Mouse (Mus musculus): ENCODE measurements at regions not wholly inside any gene's neighbourhood (a gene's known extent, or its start where the extent isn't known, plus 50 kb on each side); places are given as distances from the start of the nearest gene placed in this dataset.
A peak's percentile ranks its signal among the peaks of the same experiment; 100 is the strongest.

DNA sequence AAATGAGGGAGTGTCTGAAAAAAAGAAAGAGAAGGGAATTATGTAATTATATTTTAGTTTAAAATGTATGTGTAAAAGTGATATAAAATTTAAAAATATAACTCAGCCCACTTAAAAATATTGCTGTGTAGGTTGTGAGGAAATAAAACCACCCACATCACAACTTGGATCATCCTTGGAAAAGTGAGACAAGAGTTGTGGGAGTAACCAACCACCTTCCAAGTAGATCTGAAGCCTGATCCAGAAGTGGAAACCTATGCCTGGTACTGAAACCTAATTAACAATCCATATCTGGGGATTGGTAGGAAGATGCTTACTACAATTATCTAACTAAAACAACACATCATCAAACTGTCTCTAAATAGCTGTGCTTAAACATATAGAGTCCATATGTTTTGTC, 743.1 kb downstream of the Stim2 start:
- no peak for ATAC-seq (ENCODE audit: low FRiP score, low TSS enrichment)
- Histone ChIP-seq H3K27ac (ENCODE audit: low read length) (no peak overlapping the region), H3K4me2 (replicated peaks; ENCODE audit: low read depth, low read length) (no peak overlapping the region), H3K4me1 (ENCODE audit: insufficient read depth, low read length) (no peaks in the 10 kb centered on the region), H3K9me3 (ENCODE audit: low read length) (no peaks in the 10 kb centered on the region), H3K36me3 (ENCODE audit: insufficient read depth, low read length) (no peaks in the 10 kb centered on the region), H3K9ac (replicated peaks; ENCODE audit: low read length) (no peak overlapping the region), H3K27me3 (ENCODE audit: insufficient read depth, low read length) (no peaks in the 10 kb centered on the region), H3K4me3 (ENCODE audit: low read length) (no peak overlapping the region)

GRCm38 (mm10) chr5:54746973-54747372, 748.7 kb downstream of the Stim2 start:
- H3K36me3 ChIP-seq (ENCODE audit: insufficient read depth, low read length) = no peaks in the 10 kb centered on the region
- 69% methylated on average over 2 of the region's 2 CpGs for WGBS
- no peak for ATAC-seq (ENCODE audit: low FRiP score, low TSS enrichment)

DNA sequence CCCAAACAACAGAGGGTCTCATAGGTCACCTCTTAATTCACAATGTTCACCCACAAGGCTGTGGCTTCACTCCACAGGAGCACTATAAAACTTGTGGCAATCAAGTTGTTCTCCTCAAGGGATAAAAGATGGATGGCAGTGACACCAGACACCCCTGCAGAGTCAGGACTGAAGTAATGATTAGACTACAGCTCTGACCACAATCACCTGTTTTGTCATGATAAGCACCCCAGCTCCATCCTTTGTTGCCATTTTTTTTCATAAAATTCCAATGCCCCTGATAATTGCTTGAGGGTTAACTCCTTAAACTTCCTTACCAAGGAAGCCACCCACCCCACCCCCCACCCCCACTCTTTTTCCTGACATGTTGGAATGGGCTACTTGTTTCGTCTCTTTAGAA, 755.1 kb downstream of the Stim2 start:
- Histone ChIP-seq H3K27me3 (ENCODE audit: insufficient read depth, low read length) (no peaks in the 10 kb centered on the region), H3K9ac (replicated peaks; ENCODE audit: low read length) (no peak overlapping the region), H3K4me2 (replicated peaks; ENCODE audit: low read depth, low read length) (no peak overlapping the region), H3K4me1 (ENCODE audit: insufficient read depth, low read length) (no peaks in the 10 kb centered on the region), H3K4me3 (ENCODE audit: low read length) (no peak overlapping the region), H3K36me3 (ENCODE audit: insufficient read depth, low read length) (no peaks in the 10 kb centered on the region), H3K9me3 (ENCODE audit: low read length) (no peaks in the 10 kb centered on the region), H3K27ac (ENCODE audit: low read length) (no peak overlapping the region)
- ATAC-seq (ENCODE audit: low FRiP score, low TSS enrichment) = no peak
- WGBS = 38% methylated on average over 1 of the region's 1 CpGs

More at GRCm38 (mm10) chr5:54746973-54747372, 748.7 kb downstream of the Stim2 start:
- Histone ChIP-seq H3K27ac (ENCODE audit: low read length) (no peak overlapping the region), H3K9ac (replicated peaks; ENCODE audit: low read length) (no peak overlapping the region), H3K9me3 (ENCODE audit: low read length) (no peaks in the 10 kb centered on the region), H3K4me3 (ENCODE audit: low read length) (no peak overlapping the region), H3K4me1 (ENCODE audit: insufficient read depth, low read length) (no peaks in the 10 kb centered on the region), H3K27me3 (ENCODE audit: insufficient read depth, low read length) (no peaks in the 10 kb centered on the region), H3K4me2 (replicated peaks; ENCODE audit: low read depth, low read length) (no peak overlapping the region)

DNA sequence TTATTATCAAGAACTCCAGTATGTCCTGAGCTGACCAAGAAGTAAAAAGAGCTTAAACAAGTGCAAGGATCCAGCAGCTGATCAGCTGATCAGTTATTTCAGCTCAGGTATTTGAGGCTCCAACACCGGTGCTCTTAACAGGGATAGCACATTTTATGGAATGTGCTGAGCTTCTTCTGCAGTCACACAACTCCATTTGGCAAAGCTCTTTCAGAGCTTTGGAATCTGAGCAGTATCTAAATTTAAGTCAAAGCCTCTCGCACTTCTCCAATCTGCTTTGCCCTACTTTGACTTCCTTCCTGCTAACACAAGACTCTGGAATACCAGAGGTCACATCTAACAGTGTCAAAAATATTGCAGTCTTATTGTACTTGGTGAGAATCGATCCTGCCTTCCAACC, 761.4 kb downstream of the Stim2 start:
- Histone ChIP-seq H3K9ac (replicated peaks; ENCODE audit: low read length) (no peak overlapping the region), H3K4me3 (ENCODE audit: low read length) (no peak overlapping the region), H3K4me1 (ENCODE audit: insufficient read depth, low read length) (no peaks in the 10 kb centered on the region), H3K9me3 (ENCODE audit: low read length) (no peaks in the 10 kb centered on the region), H3K36me3 (ENCODE audit: insufficient read depth, low read length) (no peaks in the 10 kb centered on the region), H3K27me3 (ENCODE audit: insufficient read depth, low read length) (no peaks in the 10 kb centered on the region), H3K27ac (ENCODE audit: low read length) (no peak overlapping the region), H3K4me2 (replicated peaks; ENCODE audit: low read depth, low read length) (no peak overlapping the region)
- ATAC-seq (ENCODE audit: low FRiP score, low TSS enrichment) = no peak
- 80% methylated on average over 3 of the region's 3 CpGs for WGBS

DNA sequence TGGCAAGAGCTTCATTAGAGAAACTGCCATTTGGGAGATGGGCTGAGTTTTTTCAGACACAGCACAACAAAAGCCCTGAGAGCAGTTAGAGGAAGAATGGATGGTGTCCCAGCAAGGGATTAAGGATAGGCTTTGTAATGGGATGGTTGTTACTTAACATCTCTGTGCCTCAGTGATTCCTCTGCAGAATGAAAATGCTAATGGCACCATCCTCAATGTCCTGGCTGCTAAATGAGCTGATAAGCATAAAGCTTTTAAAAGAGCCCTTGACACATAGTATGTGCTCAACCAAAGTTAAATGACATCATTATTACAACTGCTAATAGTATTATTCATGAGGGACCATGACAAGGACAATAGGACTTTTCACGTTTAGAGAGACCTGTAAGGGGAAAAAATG, 764.7 kb downstream of the Stim2 start:
- WGBS = 55% methylated on average over 1 of the region's 1 CpGs
- no peak overlapping the region for H3K9ac ChIP-seq (replicated peaks; ENCODE audit: low read length)
- H3K4me1 ChIP-seq (ENCODE audit: insufficient read depth, low read length) = no peaks in the 10 kb centered on the region
- no peak overlapping the region for H3K27ac ChIP-seq (ENCODE audit: low read length)
- H3K4me2 ChIP-seq (replicated peaks; ENCODE audit: low read depth, low read length) = no peak overlapping the region
- H3K9me3 ChIP-seq (ENCODE audit: low read length) = no peaks in the 10 kb centered on the region
- H3K4me3 ChIP-seq (ENCODE audit: low read length) = no peak overlapping the region
- no peaks in the 10 kb centered on the region for H3K27me3 ChIP-seq (ENCODE audit: insufficient read depth, low read length)
- no peak for ATAC-seq (ENCODE audit: low FRiP score, low TSS enrichment)
- H3K36me3 ChIP-seq (ENCODE audit: insufficient read depth, low read length) = no peaks in the 10 kb centered on the region

GRCm38 (mm10) chr5:54796953-54797450, 798.7 kb downstream of the Stim2 start:
- peak; percentile 81; the same call in 1 of the 2 replicates for ATAC-seq (ENCODE audit: low FRiP score, low TSS enrichment)
- Histone ChIP-seq H3K4me3 (ENCODE audit: low read length) (no peak overlapping the region), H3K36me3 (ENCODE audit: insufficient read depth, low read length) (no peaks in the 10 kb centered on the region), H3K4me1 (ENCODE audit: insufficient read depth, low read length) (no peaks in the 10 kb centered on the region), H3K9me3 (ENCODE audit: low read length) (no peaks in the 10 kb centered on the region), H3K4me2 (replicated peaks; ENCODE audit: low read depth, low read length) (no peak overlapping the region), H3K9ac (replicated peaks; ENCODE audit: low read length) (no peak overlapping the region), H3K27ac (ENCODE audit: low read length) (no peak overlapping the region), H3K27me3 (ENCODE audit: insufficient read depth, low read length) (no peaks in the 10 kb centered on the region)
- 46% methylated on average over 6 of the region's 6 CpGs for WGBS

DNA sequence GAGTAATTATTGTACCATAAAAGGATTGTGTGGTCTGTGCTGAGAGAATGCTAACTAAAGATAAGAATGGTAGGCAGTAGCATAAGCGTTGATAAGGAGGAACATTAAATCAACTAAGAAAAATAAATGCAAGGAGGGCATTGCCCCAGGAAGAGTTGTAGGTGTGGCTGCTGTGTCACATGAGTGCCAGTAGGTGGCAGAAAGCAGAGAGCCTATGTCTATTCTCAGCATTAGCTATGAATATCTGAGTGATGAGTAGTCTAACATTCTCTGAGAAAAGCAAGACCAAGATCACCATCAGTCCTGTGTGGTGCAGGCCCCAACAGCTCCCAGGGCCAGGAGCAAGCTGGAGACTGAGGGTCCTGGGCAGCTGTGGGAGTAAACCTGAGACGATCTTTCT, 828.8 kb downstream of the Stim2 start:
- H3K9ac ChIP-seq (replicated peaks; ENCODE audit: low read length) = no peak overlapping the region
- no peak for ATAC-seq (ENCODE audit: low FRiP score, low TSS enrichment)
- H3K4me3 ChIP-seq (ENCODE audit: low read length) = no peak overlapping the region
- WGBS = 92% methylated on average over 2 of the region's 2 CpGs
- H3K27me3 ChIP-seq (ENCODE audit: insufficient read depth, low read length) = no peaks in the 10 kb centered on the region
- H3K36me3 ChIP-seq (ENCODE audit: insufficient read depth, low read length) = no peaks in the 10 kb centered on the region
- H3K27ac ChIP-seq (ENCODE audit: low read length) = no peak overlapping the region
- no peak overlapping the region for H3K4me2 ChIP-seq (replicated peaks; ENCODE audit: low read depth, low read length)
- no peaks in the 10 kb centered on the region for H3K4me1 ChIP-seq (ENCODE audit: insufficient read depth, low read length)
- H3K9me3 ChIP-seq (ENCODE audit: low read length) = no peaks in the 10 kb centered on the region
